Mouse (Mus musculus): Measurements from ENCODE around the gene Arhgdig.

Arhgdig gene

GRCm38 (mm10) chr17:26207686-26208085 lies at the start of gene Arhgdig:
Gene Arhgdig (minus strand): TSS chr17:26207786.
- DNase-seq, result no peak

GRCm38 (mm10) chr17:26255313-26255712 lies 47.7 kb upstream of the Arhgdig start:
- no peak for DNase-seq

- no peak for DNase-seq
These were observed 45.8 kb upstream of the Arhgdig start for GRCm38 (mm10) chr17:26253399-26253798.

DNA sequence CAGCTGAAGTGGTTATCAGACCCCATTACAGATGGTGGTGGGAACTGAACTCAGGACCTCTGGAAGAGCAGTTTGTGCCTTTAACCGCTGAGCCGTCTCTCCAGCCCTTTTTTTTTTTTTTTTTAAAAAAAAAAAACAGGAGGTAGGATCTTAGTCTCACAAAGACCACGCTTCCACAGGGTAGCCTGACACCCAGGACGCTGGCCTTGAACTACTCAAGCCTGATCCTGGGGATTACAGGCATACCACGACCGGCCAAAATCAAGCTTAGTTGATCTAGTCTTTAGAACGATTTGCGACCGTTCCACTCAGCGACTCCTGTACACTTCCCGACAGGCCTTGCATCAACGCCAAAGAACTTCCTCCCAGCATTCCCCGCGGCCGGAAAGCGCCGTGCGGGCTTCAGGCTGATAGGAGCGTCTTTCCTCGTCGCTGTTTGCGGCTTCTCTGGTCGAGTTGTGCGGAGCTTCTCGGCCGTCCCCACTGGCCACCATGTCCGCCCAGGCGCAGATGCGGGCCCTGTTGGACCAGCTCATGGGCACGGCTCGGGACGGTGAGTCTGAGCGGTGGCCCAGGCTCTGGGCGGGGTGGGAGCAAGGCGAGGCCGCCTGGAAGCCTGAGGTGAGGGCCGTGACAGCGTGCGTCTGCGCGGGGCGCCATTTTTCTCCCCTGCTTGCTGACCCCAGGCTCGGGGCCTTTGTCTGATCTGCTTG lies 45.1 kb upstream of the Arhgdig start, which contains the start of gene Luc7l:
Gene Luc7l, plus strand, starts transcription at position 358 of the 713 bp plus-strand sequence.
- DNase-seq, result peak; percentile 97

GRCm38 (mm10) chr17:26251886-26252538 lies 44.4 kb upstream of the Arhgdig start:
- DNase-seq, result no peak

DNA sequence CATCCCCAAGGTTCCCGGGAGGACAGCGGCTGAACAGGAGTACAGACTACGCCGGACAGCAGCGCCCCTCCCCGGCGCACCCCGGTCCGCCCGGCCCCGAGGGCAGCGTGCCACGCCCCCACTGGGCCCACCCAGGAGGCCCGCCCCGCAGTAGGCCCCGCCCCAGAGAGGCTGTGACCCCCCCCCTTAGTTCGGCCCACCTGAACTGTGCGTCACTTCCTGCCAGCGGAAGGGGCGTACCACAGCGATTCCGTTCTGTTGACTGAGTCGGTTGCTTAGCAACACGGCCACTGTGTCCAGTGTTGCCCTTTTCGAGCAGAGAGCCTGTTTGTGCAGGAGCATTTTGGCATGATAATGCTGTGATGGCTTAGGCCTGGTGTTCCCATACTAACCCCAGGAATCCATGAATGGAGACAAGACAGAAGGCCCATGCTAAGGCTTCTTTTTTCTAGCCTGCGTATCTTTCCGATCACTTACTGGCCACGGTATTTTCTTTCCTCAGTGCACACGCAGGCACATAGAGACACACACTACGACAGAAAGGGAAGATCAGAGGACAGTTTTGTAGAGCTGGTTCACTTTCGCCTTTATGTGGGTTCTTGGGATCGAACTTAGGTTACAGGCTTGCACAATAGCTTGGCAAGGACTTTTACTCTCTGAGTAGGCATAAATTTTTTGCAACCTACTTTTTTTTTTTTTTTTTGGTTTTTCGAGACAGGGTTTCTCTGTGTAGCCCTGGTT lies 36.7 kb upstream of the Arhgdig start, which contains the start of gene Fam234a:
Gene Fam234a, minus strand, starts transcription at position 142 of the 741 bp plus-strand sequence.
- peak; percentile 96 for DNase-seq

DNA sequence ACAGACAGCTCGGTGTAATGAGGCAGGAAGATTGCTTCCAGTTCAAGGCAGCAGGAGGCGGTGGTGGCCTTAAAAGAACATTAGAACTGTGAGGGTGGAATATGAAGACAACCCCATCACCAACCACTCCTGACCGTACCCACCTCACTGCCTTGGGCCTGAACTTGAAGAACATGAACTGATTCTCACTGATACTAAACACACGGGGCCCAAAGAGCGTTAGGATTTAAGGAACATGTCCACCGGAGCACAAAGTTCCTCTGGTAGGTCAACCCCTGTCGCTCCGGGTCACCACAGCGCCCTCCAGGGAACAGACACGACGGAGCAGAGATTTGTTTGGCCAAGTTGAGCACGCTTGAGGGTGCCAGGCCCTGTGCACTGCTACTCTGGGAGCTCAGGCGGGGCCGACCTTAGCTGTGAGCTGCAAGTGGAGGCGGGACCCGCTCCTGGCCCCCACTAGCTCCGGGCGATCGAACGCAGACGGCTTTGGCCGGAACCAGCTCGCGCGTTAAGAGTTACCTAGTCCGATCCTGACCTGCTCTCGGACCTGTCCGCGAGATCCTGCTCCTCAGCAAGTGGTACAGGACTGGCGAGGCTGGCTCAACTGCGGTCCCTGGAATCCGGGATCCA lies 36.0 kb upstream of the Arhgdig start:
- peak; percentile 87 for DNase-seq

DNA sequence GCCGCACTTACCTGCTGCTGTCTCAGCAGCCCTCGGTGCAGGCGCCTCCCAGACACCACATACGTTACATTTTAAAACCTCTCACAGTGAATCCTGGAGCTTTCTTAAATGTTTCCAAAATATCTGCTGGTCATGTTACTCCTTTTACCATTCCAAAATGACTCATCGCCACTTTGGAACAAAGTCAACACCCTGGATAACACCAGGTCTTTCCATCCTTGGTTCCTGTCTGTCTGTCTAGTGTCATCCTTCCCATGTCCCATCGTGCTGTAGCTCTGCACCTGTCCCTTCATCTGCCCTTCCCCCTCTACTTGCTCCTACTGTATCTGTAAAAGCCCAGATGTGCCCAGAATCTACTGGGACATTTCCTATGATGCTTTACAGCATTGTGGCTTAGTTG lies 33.4 kb upstream of the Arhgdig start:
- no peak for DNase-seq

DNA sequence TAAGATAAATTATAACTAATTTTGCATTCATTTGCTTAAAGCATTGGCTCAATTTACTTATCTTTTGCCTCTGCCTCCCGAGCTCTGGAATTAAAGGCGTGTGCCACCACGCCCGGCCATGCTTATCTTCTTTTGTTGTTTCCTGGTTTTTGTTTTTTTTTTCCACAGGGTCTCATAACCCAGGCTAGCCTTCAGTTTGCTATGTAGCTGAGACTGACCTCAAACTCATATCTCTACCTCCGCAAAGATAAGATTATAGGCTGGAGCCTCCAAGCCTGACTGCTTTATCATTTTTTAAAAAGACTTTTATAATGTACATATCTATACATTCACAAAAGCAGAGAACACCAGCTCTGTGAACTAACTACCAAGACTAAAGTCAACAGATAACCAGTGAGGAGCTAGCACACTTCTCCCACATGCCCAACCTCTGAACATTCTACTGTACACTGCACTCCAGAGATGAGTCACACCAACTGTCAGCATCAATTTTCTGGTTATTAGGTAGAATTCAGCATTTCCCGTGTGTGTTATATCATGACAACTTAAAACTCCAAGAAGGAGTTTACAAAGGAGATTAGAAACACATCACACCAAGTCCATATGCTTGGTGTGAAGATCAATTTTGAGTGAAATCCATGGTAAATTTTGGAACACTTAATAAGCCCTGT lies 32.7 kb upstream of the Arhgdig start:
- DNase-seq, result no peak

DNA sequence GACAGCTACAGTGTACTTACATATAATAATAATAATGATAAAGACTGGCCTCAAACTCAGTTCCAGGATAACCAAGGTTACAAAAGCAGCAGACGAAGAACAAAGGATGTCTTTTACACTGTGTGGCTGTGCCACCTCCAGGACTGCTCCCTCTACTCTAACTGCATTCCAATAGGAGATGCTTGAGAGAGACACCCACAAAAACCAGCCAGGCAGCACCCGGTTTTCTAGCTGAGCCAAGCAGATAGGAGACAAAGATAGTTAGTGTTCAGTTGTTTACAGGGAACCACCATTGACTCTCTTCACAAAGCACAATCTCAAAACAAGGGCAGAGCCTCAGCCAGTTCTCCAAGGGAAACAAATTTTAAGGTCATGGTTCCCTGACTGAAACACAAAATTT lies 32.0 kb upstream of the Arhgdig start:
- DNase-seq, result no peak

DNA sequence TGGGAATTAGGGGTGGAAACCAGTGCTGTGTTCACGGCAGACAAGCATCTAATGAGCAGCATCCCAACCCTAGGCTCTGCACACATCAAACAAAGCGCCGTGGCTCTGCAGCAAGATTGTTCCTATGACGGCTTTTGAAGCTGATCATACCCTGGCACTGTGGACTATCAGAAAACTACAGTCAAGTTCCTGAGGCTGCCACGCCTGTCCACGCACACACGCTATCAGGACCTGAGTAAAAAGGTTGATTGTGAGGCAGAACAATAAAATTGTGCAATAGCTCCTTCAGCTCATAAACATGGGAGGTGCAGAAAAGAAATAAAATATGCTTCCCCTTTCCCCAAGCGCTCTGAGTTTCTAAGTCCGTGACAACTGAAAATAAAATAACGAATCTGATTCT lies 30.1 kb upstream of the Arhgdig start:
- DNase-seq, result no peak

DNA sequence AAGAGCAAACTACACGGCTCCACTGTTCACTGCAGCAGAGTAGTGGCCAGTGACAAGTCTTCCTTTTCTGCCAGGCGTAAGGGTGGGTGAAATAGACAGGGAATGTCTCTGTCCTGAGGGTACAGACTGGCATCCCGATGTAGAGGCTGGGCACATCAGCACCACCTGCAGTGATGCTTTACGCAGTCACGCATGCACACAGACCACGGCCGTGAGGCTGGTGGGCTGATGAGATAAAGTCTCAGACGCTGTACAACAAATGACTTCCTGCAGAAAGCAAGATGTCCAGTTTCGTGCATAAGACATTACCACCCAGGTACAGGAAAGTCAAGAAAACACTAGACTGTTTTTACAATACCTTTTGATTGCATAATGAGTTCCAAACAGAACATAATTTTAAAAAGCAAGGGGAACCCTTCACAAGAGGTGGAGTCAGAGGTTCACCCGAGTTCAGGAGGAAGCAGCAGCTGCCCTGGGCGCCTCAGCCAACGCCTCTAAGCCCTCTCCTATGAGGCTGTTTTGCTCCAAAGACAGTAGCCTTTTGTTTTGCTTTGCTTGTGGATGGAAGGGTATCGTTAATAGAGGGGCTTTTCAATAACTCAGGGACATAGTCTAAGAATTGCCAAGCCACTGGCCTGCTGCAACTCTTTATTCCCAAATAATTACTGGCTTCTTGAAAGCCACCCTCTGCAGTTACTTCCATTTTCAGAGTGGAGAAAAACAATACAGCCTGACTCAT lies 27.7 kb upstream of the Arhgdig start:
- no peak for DNase-seq

DNA sequence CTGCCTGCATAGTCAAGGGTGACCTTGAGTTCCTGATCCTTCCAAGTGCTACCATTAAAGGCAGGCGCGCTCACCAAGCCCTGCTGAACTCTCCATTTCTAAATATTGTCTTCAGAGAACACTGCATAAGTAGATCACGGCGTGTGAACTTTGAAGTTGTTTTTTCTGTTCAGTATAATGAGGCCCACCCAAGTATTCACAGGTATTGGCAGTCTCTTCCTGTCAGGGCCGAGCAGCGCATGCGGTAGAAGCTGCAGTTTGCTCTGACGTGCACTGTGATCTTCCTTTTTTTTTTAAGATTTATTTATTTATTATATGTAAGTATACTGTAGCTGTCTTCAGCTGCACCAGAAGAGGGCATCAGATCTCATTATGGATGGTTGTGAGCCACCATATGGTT lies 26.8 kb upstream of the Arhgdig start:
- no peak for DNase-seq

- no peak for DNase-seq
These were observed 25.3 kb upstream of the Arhgdig start for GRCm38 (mm10) chr17:26232863-26233262.

GRCm38 (mm10) chr17:26231156-26231555 lies 23.6 kb upstream of the Arhgdig start:
- no peak for DNase-seq

DNA sequence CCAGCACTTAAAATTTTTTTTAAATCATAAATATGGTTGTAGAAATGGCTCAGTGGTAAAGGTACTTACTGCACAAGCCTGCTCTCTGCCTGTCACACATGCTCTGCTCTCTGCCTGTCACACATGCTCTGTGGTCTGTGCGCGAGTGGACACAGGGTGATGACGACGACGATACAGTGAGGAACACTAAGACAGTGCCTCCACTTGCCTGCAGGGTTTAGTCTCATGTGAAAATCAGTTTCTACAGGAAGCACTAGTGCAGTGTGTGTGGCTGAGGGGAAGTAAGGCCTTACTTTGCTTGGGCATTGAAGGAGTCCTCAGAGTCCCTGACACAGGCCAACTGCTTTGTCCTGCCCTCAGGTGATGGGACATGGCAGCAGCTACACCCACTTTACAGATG lies 22.2 kb upstream of the Arhgdig start:
- no peak for DNase-seq

GRCm38 (mm10) chr17:26225150-26225549 lies 17.6 kb upstream of the Arhgdig start:
- DNase-seq, result peak; percentile 61

GRCm38 (mm10) chr17:26221508-26221907 lies 13.9 kb upstream of the Arhgdig start:
- no peak for DNase-seq

- DNase-seq, result no peak
These were observed 5.1 kb upstream of the Arhgdig start for GRCm38 (mm10) chr17:26212681-26213080.

GRCm38 (mm10) chr17:26212241-26212640 lies 4.7 kb upstream of the Arhgdig start:
- DNase-seq, result no peak

DNA sequence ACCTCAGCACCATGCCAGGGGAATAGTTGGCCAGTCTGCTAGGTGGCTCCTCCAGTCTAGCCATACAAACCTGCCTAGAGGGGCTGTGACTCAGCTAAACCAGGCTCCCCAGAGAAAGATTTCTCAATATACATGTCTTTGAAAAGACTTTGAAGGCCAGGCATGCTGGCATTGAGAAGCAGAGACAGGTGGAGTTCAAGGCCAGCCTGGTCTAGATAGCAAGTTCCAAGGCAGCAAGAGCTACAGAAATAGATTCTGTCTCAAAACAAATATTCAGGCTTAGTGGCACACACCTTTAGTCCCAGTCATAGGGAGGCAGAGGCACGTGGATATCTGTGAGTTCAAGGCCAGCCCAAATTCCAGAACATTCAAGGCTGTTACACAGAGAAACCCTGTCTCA lies 1.2 kb downstream of the Arhgdig start:
- DNase-seq, result no peak

DNA sequence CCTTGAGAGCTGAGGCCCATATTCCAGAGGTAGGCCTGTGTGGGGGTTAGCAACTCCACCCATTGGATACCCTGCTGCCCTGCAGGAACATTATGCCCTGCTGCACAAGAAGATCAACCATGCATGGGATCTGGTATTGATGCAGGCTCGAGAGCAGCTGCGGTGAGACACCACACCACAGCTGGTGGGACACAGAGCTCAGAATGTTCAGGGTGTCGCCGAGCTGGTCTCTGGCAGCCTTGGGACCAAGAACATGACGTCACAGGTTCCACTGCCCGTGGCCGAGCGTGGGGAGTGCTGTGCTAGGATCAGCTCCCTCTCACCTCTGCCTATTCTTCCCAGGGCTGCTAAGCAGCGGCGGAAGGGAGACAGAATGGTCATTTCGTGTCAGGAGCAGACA lies 2.8 kb downstream of the Arhgdig start:
- DNase-seq, result no peak

Data from lung, postnatal 10 days (tissue).